Mouse (Mus musculus) brain, embryonic 18.5 days (tissue): Measurements from ENCODE around the gene Tmem119.

Experiments used
- DNase-seq: peaks from one replicate; pipeline ENCODE4 v3.0.0-alpha.2; 2012; ENCODE audit warnings: low read depth, low spot score

Tmem119 gene

DNA sequence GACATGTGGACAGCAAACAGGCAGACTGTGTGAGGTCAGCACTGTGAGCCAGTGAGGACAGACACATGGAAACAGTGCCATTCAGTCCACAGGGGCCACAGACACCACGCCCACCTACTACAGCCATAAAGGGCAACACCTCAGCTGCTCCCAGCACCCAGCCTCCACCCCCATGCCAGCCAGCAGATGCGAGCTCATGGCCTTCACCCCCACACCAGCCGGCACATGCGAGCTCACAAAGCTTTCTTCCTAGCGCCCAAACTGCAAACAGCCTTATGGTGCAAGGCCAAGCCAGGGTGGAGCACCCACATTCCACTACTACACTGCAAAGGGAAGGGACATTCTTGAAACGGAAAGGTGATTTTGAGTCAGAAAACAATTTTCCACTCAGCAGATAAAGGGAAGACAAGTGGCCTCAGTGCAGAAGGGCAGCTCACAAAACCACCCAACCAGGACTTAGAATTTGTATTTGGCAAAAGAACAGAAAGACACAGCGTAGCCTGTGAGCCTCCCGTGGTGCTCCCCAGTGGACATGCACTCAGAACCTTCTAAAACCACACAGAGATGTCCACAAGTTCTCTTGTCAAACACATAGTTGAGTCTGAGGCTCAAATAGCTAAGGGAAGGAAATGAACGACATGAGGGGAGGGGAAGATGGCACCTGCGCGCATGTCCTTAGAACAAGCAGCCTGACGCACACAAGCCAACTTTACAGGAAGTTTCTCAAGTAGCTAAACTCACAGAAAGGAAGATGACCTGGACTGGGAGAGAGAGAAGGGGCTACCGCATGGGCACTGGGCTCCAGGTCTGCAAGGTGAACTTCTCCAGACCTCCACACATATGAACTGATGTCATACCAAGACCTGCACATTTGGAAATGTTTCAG lies 34.4 kb downstream of the Tmem119 start:
- no peak for DNase-seq

DNA sequence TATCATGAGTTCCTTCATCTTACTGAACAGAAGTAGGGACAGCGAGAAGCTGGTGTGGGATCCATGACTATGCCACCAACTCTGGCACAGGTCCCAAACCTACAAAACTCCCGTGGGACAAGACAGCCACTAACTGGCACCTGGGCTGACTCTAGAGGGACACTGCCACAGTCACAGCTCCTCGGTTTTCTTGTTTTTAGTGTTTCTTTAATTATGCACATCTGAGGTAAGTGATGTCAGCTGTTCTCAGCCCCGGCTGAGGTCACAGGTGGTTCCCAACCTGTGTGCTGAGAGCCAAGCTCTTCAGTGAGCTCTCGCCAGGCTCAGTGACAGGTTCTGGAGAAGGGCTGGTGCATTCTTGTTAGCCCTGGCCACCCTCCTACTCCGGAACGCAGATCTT lies 35.9 kb downstream of the Tmem119 start:
- no peak for DNase-seq

DNA sequence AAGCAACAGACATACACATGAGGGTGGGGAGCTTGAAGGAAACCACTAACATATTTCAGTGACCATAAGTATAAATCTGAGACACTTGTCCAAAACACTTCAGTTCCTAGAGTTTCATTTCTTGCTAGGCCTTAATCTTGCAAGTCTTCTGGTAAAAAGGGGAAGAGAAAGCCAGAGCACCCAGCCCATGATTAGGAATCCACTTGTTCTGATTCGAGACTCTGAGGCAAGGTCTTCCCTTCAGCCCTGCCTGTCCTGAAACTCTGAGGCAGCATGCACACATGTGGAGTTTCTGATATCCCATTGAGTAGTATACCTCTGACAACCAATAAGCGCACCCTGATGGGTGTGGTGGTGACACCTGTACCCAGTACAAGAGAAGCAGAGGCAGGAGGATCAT lies 38.7 kb downstream of the Tmem119 start:
- no peak for DNase-seq

DNA sequence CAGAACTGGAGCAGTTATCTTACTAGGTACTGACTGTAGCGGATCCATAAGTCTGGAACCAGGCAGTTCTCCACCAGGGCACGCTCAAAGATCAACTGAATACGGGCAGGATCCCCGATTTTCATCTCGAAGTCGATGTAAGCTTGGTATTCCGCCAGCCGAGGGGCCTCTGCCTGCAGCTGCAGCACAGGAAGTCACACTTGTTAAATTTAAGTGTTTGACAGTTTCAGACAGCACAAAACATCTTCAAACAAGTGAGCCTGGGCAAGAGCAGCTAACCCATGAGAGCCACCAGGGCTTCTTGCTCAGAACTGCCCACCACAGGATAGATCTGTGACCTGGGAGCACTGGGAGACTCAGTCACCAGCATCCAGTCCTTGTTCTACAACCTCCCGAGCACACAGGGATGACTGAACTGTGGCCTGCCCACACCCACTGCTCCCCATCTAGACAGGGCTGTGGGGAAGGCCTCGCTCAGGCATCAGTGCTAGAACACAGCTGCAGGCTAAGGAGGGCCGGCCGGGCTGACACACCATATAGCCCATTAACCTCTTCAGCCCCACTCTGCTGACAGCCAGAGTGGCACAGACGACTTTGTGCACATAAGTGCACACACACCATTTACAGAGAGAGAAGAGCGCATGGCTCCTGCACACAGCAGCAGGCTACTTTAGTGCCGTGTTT lies 44.8 kb downstream of the Tmem119 start:
- no peak for DNase-seq

DNA sequence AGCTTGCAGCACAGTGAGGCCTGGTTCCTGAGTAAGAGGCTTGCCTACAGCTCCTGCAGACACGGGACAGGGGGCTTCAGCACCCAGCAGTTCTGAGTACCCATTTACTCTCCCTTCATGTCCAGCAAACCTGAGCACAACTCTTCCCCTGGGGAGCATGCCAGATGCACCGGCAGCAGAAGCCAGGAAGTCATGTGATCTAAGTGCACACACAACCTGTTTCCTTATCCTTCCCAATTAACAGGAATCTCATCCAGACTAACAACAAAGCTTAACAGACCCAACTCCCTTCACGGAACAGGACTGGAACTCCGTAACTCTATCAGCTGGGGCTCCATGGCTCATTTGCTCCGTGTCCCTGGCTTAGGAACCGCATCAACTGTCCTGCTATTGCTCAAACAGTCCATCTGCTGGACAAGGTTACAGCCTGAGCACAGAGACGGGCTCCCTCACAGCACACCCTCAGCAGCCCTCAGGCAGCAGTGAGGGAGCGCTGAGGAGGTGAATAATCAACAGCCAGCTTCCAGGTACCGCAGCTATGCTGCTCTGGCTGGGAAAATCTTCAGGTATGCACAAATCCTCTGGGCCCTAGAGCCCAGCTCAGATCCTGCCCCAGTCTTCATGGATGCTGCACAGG lies 48.7 kb downstream of the Tmem119 start:
- no peak for DNase-seq

DNA sequence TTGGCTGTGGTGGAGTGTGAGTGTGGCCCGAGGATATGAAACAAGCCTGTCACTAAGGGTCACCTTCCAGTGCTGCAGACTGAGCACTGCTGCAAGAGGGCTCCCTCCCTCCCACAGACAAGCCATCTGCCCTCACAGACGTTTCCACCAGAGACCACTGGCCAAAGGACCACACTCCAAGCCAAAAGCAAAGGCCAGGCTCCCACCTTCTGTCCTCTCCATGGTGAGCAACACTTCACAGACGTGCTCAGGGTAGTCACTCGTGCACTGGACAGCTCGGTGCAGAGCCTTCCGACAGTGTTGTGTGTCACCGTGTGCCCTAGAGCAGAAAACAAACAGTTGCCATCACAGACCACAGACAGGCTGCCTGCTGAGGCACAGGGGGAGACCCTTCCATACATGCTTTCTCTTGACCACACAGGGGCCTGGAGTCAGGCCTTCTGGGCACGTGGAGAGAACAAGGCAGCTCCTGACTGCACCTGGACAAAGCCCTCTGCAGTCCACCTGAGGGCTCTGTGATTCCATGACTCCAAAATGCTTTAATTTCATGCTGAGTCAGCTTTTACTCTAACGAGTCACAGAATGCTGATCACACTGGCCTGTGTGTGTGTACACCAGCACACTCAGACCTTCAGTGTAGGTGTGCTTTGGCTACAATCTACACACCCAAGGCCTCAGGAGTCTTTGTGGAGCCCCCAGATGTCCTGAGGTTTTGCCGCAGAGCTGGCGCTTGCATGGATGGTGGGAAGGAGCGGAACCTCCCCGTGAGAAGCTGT lies 51.6 kb downstream of the Tmem119 start:
- DNase-seq, result no peak

DNA sequence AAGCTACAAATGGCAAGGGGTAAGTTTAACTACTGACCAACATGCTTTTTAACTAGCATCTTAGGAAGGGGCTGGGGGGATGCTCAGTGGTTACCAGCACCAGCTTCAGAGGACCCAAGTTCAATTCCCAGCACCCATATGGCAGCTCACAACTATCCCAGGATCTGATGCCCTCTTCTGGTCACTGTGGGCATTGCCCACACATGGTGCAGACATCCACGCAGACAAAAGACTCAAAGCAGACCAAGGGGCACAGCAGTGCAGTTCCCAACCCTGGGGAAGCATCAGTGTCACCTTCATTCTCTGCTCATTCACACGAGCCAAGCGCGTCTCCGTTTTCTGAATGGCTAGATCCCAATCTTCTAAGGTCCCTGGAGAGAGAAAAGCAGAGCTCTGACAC lies 52.7 kb downstream of the Tmem119 start:
- no peak for DNase-seq
